Mouse (Mus musculus) heart, adult 2 months (tissue): ENCODE data around the gene Msl1.

Experiments used
- CTCF ChIP-seq: fragments of 200-600 bp; IDR thresholded peaks from 2 replicates; pipeline ENCODE4 v1.8.1; 2022; ENCODE audit warnings: antibody characterized with exemption, mild to moderate bottlenecking, moderate library complexity
- EP300 ChIP-seq: fragments of 200-500 bp; IDR thresholded peaks from 2 replicates; pipeline ENCODE4 v1.6.1; 2011; ENCODE audit warnings: low read depth, low read length, control low read depth; ENCODE audit not compliant: insufficient read depth
- POLR2A ChIP-seq: fragments of 200-500 bp; IDR thresholded peaks from 2 replicates; pipeline ENCODE4 v1.6.1; 2011; ENCODE audit warnings: mild to moderate bottlenecking, low read depth, low read length, control low read depth; ENCODE audit not compliant: insufficient read depth

- TF ChIP-seq EP300 (no peak), POLR2A (no peak), CTCF (no peak)
Measured at GRCm38 (mm10) chr11:98827877-98828276, 32.6 kb downstream of the Msl1 start.
